Comparison of ENCODE assay signal across 9 mouse cellular contexts in genomic region chr2:16312400-16313070, GRCm38 (mm10). TPM values are rescaled to one million over a fixed set of nuclear protein-coding genes. Genes with fewer than 3 reads are reported as not detected.
A peak's percentile ranks its signal among the peaks of the same experiment; 100 is the strongest.
DNase-seq lines count a peak whose midpoint lies in the region; ATAC-seq lines count a peak whose summit lies in the region.
"Had no signal": no experiment of that assay in that cellular context is flagged by ENCODE, and none has a peak within 500 bp of the region (broad histone marks: within the 10 kb centered on the region; RNA-seq: fewer than 3 reads in every experiment).

No protein-coding gene starts in this region.

- DNase-seq in cerebellum, adult 8-10 months = peak; percentile 3
- DNase-seq in cerebellum, postnatal 36 days = no peak
- peak; percentile 29 for DNase-seq in limb, embryonic 11.5 days (ENCODE audit: low spot score)
- DNase-seq in limb, embryonic 10.5 days (ENCODE audit: low spot score) = no peak
- DNase-seq in c-Kit-positive CD71-positive TER-119-negative erythroid progenitor cells, embryonic 14.5 days (ENCODE audit: low read depth) = peak; percentile 14
- peak; percentile 50 to 63 for DNase-seq in left cerebral cortex, postnatal 14 days (ENCODE audit: low spot score in 2 of 2)
- peak; percentile 6 for DNase-seq in right cerebral cortex, postnatal 4 days
- no peak for DNase-seq in testis, postnatal 14 days (ENCODE audit: low spot score)
- DNase-seq: liver, embryonic 13.5 days had no signal

- no peaks in the 10 kb centered on the region for H3K36me3 ChIP-seq in limb, embryonic 11.5 days (ENCODE audit: control insufficient read depth, insufficient read depth, low read length)
- H3K36me3 ChIP-seq in limb, embryonic 10.5 days = no peaks in the 10 kb centered on the region
- H3K36me3 ChIP-seq: liver, embryonic 13.5 days had no signal

- intact Hi-C loops in left cerebral cortex, postnatal 14 days (cut with DNase I) = loop anchor here (10.0 kb wide), 1 partner anchor 1218 kb away; no protein-coding TSS in a partner anchor

- H3K4me3 ChIP-seq in limb, embryonic 11.5 days (ENCODE audit: low read depth, low read length) = no peak overlapping the region
- no peak overlapping the region for H3K4me3 ChIP-seq in limb, embryonic 10.5 days
- H3K4me3 ChIP-seq: liver, embryonic 13.5 days had no signal

- H3K4me1 ChIP-seq in limb, embryonic 11.5 days (ENCODE audit: control insufficient read depth, insufficient read depth, low read length) = no peaks in the 10 kb centered on the region
- H3K4me1 ChIP-seq in limb, embryonic 10.5 days = no peaks in the 10 kb centered on the region
- H3K4me1 ChIP-seq: liver, embryonic 13.5 days had no signal

- H3K27me3 ChIP-seq in limb, embryonic 11.5 days (ENCODE audit: control insufficient read depth, insufficient read depth, low read length) = no peaks in the 10 kb centered on the region
- no peaks in the 10 kb centered on the region for H3K27me3 ChIP-seq in limb, embryonic 10.5 days (ENCODE audit: low read depth, poor library complexity, severe bottlenecking)
- H3K27me3 ChIP-seq: liver, embryonic 13.5 days had no signal

- 59% methylated on average over 4 of the region's 4 CpGs for WGBS in limb, embryonic 11.5 days
- WGBS in limb, embryonic 10.5 days = 69% methylated on average over 4 of the region's 4 CpGs

- no peak overlapping the region for H3K27ac ChIP-seq in limb, embryonic 11.5 days (replicated peaks; ENCODE audit: low read depth, low read length)
- no peak overlapping the region for H3K27ac ChIP-seq in limb, embryonic 10.5 days
- H3K27ac ChIP-seq: liver, embryonic 13.5 days had no signal

- no peak for ATAC-seq in limb, embryonic 11.5 days (ENCODE audit: insufficient number of reproducible peaks, low FRiP score, low TSS enrichment, low read depth)

- no peaks in the 10 kb centered on the region for H3K9me3 ChIP-seq in limb, embryonic 11.5 days (ENCODE audit: control insufficient read depth, low read length)
- H3K9me3 ChIP-seq in limb, embryonic 10.5 days (replicated peaks) = no peaks in the 10 kb centered on the region
- H3K9me3 ChIP-seq: liver, embryonic 13.5 days had no signal

- H3K9ac ChIP-seq in limb, embryonic 11.5 days (ENCODE audit: low read length) = no peak overlapping the region
- H3K9ac ChIP-seq: liver, embryonic 13.5 days had no signal

- H3K4me2 ChIP-seq in limb, embryonic 11.5 days (ENCODE audit: low read depth, severe bottlenecking) = no peak overlapping the region
- H3K4me2 ChIP-seq: liver, embryonic 13.5 days had no signal

RNA-seq across cellular contexts. Expression of gene Plxdc2, which starts 43.6 kb away (rescaled TPM):
- 25.2 and 30.0 TPM in 2 replicates for polyA plus RNA-seq in limb, embryonic 11.5 days (2014; fragmentation: Nextera tagmentation; extraction: Ambion mirVana)
- polyA plus RNA-seq in limb, embryonic 10.5 days (2016; fragmentation: Nextera tagmentation; extraction: Ambion mirVana) = 19.0 and 23.8 TPM in 2 replicates
- 10 to 100 TPM; 34.1 to 35.6 TPM for total RNA-seq in left cerebral cortex, postnatal 14 days (2021)

Comparison
In these comparisons a context has a peak if more than half of its experiments do, and no peak if none do; other contexts are left out.
1. DNase-seq: peak in cerebellum, adult 8-10 months (single experiment), limb, embryonic 11.5 days (single experiment), c-Kit-positive CD71-positive TER-119-negative erythroid progenitor cells, embryonic 14.5 days (single experiment), left cerebral cortex, postnatal 14 days (2 of 2) and right cerebral cortex, postnatal 4 days (single experiment); none in cerebellum, postnatal 36 days (0 of 2), limb, embryonic 10.5 days (single experiment) and testis, postnatal 14 days (single experiment).